Mouse (Mus musculus): Measurements from ENCODE around the gene Tapbp. TPM values are rescaled to one million over a fixed set of nuclear protein-coding genes. Genes with fewer than 3 reads are reported as not detected.
"Not testable (repeated sequence)": the region's sequence is repeated elsewhere in the genome, so short reads cannot be mapped to it uniquely, and the experiment has no call there.

Tapbp gene
- polyA plus RNA-seq, 1 experiment from 2014 or later: 35.7 TPM

DNA sequence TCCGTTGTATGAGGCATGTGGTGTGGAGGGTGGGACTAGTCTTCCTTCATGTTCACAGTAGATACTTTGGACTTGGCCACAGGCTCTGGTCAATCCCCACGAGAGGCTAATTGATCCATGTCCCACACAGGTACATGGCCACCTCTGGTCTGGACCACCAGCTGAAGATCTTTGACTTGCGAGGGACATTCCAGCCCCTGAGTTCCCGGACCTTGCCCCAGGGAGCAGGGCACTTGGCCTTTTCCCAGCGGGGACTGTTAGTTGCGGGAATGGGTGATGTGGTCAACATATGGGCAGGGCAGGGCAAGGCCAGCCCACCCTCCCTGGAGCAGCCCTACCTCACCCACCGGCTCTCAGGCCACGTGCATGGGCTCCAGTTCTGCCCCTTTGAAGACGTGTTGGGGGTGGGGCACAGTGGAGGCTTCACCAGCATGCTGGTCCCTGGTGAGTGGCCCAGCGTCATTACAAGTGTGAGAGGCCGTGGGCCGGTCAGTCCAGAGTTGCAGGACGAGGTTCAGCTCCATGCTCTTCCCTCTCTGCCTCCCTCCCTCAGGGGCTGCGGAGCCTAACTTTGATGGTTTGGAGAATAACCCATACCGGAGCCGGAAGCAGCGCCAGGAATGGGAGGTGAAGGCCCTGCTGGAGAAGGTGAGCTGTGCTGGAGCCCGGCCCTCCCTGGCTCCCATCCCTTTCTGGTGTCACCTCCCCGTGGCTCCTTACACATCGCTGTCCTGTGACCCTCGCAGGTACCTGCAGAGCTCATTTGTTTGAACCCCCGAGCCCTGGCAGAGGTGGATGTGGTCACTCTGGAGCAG is 32.6 kb downstream of the Tapbp start:
- 87% methylated on average over 22 of the region's 22 CpGs for WGBS
- no peaks in the 10 kb centered on the region for H3K9me3 ChIP-seq (ENCODE audit: control insufficient read depth, low read length)
- peaks cover 25% of the 10 kb centered on the region for H3K36me3 ChIP-seq (ENCODE audit: control insufficient read depth, insufficient read depth, low read length)
- H3K27me3 ChIP-seq (ENCODE audit: control insufficient read depth, insufficient read depth, low read length): no peaks in the 10 kb centered on the region
- no peak overlapping the region for H3K9ac ChIP-seq (replicated peaks; ENCODE audit: low read depth, low read length)
- ATAC-seq (ENCODE audit: low read depth): no peak
- no peak overlapping the region for H3K4me2 ChIP-seq (ENCODE audit: low read depth, low read length)
- no peak overlapping the region for H3K4me3 ChIP-seq (ENCODE audit: low read depth, low read length)
- H3K27ac ChIP-seq (ENCODE audit: low read depth, low read length): no peak overlapping the region
- peaks cover 24% of the 10 kb centered on the region for H3K4me1 ChIP-seq (ENCODE audit: control insufficient read depth, insufficient read depth, low read length)

DNA sequence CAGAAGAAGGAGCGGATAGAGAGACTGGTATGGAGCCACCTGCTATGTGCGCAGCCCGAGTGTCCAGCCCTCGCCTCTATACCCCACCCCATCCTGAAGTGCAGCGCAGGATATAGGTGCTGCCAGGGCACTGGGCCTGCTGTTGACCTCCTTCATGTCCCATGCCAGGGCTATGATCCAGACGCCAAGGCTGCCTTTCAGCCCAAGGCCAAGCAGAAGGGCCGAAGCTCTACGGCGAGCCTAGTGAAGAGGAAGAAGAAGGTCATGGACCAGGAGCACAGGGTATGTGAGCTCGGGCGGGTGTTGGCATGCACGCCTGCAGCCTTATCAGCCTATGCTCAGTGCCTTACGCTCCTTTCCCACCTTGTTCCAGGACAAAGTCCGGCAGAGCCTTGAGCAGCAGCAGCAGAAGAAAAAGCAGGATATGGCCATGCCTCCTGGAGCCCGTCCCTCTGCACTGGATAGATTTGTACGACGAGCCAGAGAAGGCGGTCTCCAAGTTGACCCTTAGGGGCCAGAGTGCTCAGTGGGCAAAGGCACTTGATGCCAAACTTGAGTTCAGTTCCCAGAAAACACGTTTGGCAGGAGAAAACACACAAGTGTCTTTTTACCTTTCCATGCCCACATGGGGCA is 33.3 kb downstream of the Tapbp start:
- H3K4me2 ChIP-seq (ENCODE audit: low read depth, low read length): no peak overlapping the region
- 91% methylated on average over 19 of the region's 19 CpGs for WGBS

DNA sequence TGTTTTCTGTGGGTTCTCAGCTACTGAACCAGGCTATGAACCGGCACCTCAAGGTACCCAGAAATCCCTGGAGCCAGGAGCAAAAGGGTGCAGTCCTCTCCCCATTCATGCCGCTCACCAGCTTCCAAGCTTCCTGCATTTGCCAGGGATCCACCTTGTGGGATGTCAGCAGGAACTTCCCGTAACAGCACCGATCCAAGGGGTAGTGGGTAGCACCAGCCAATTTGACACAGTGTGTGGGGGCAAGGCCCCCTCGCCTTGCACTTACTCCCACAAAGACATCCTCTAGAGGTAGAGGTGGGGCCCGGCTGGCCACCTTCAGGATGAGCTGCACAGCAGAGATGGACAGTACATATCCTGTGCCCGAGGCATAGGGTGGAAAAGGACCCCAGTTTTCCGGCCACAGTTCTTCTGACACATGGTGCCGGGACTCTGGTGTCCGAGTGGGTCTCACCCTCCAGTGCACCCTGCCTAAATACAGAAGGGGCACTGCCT is 34.5 kb downstream of the Tapbp start:
- H3K4me2 ChIP-seq (ENCODE audit: low read depth, low read length): peak overlapping the region; percentile 95
- no peaks in the 10 kb centered on the region for H3K27me3 ChIP-seq (ENCODE audit: control insufficient read depth, insufficient read depth, low read length)
- no peaks in the 10 kb centered on the region for H3K9me3 ChIP-seq (ENCODE audit: control insufficient read depth, low read length)
- peaks cover 39% of the 10 kb centered on the region for H3K4me1 ChIP-seq (ENCODE audit: control insufficient read depth, insufficient read depth, low read length)
- H3K27ac ChIP-seq (ENCODE audit: low read depth, low read length): peak overlapping the region; percentile 90; the same call in 1 of the 2 replicates
- H3K36me3 ChIP-seq (ENCODE audit: control insufficient read depth, insufficient read depth, low read length): peaks cover 22% of the 10 kb centered on the region; the same call in 1 of the 2 replicates
- peak overlapping the region; percentile 72 for H3K9ac ChIP-seq (replicated peaks; ENCODE audit: low read depth, low read length)
- H3K4me3 ChIP-seq (ENCODE audit: low read depth, low read length): peak overlapping the region; percentile 49
- 82% methylated on average over 10 of the region's 10 CpGs for WGBS
- no peak for ATAC-seq (ENCODE audit: low read depth)

More for the DNA sequence above, 33.3 kb downstream of the Tapbp start:
- no peak overlapping the region for H3K4me3 ChIP-seq (ENCODE audit: low read depth, low read length)
- H3K27me3 ChIP-seq (ENCODE audit: control insufficient read depth, insufficient read depth, low read length): no peaks in the 10 kb centered on the region
- no peak overlapping the region for H3K9ac ChIP-seq (replicated peaks; ENCODE audit: low read depth, low read length)
- H3K9me3 ChIP-seq (ENCODE audit: control insufficient read depth, low read length): no peaks in the 10 kb centered on the region
- ATAC-seq (ENCODE audit: low read depth): no peak
- H3K4me1 ChIP-seq (ENCODE audit: control insufficient read depth, insufficient read depth, low read length): peaks cover 30% of the 10 kb centered on the region
- H3K36me3 ChIP-seq (ENCODE audit: control insufficient read depth, insufficient read depth, low read length): peaks cover 26% of the 10 kb centered on the region
- H3K27ac ChIP-seq (ENCODE audit: low read depth, low read length): no peak overlapping the region

DNA sequence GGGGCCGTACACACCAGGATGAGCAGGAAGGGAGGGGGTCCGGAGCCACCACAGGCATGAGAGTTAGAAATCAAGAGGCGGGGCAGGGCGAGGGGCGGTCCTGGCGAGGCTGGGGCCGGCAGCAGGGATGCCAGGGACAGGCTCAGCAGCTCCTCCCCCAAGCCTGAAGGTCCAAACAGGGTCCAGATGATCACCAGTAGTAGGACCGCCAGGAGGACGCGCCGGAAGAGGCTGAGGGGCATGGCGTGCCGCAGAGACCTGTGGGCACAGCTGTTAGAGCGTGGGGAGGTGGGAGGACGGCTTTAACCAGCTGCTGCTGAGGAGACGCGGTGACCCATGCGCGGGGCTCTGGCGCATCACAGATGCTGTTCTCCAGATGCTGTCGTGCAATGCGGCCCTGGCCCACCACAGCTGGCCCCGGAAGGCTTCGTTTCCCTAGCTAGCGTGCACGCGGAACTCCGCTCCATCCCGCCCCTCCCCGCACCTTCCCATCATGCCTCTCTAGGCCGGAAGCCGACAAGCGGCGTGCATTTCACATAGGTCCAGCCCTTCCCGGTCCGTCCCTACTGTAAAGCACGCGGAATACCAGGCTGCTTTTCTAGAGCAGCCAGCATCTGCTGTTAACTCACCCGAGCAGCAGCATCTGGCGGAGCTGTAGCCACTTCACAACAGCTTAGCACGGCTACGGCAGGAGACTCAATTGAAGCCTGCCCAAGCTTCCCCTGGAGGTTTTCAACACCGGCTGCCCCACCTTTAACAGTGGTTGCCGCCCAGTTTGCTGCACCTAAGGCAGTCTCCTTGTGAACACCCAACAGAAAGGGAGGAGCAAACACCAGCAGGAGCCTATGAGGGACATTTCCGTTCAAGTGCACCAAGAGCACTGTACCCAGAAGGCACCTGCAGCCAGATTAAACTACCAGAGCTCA is 35.6 kb downstream of the Tapbp start, which contains the start of gene B3galt4:
Gene B3galt4, minus strand, starts transcription at position 468 of the 926 bp plus-strand sequence.
- H3K27ac ChIP-seq (ENCODE audit: low read depth, low read length): peak within 1 kb of the TSS; percentile 90
- H3K4me2 ChIP-seq (ENCODE audit: low read depth, low read length): peak within 1 kb of the TSS; percentile 95
- H3K4me1 ChIP-seq (ENCODE audit: control insufficient read depth, insufficient read depth, low read length): peaks cover 39% of the 10 kb centered on the region
- H3K4me3 ChIP-seq (ENCODE audit: low read depth, low read length): peak within 1 kb of the TSS; percentile 49
- H3K9me3 ChIP-seq (ENCODE audit: control insufficient read depth, low read length): no peaks in the 10 kb centered on the region
- H3K36me3 ChIP-seq (ENCODE audit: control insufficient read depth, insufficient read depth, low read length): peaks cover 19% of the 10 kb centered on the region; the same call in 1 of the 2 replicates
- peak within 1 kb of the TSS; percentile 72 for H3K9ac ChIP-seq (replicated peaks; ENCODE audit: low read depth, low read length)
- WGBS: under 1% methylated on average over 45 of the region's 45 CpGs
- ATAC-seq (ENCODE audit: low read depth): peak; percentile 72
- no peaks in the 10 kb centered on the region for H3K27me3 ChIP-seq (ENCODE audit: control insufficient read depth, insufficient read depth, low read length)

DNA sequence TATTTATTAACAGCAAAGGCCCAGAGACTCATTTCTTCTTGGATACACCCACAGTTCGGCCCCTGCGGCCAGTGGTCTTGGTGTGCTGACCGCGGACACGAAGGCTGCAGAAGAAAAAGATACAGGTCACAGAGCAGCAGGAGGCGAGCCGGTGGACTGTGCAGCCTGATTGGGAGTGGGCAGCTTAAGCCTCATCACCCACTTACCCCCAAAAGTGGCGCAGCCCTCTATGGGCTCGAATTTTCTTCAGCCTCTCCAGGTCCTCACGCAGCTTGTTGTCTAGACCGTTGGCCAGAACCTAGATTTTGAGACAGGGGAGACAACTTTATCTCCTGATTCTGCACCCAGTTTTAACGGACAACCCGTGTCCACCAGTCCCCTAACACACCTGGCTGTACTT is 36.3 kb downstream of the Tapbp start:
- Histone ChIP-seq H3K4me2 (ENCODE audit: low read depth, low read length) (peak overlapping the region; percentile 95), H3K36me3 (ENCODE audit: control insufficient read depth, insufficient read depth, low read length) (peaks cover 17% of the 10 kb centered on the region; the same call in 1 of the 2 replicates), H3K9ac (replicated peaks; ENCODE audit: low read depth, low read length) (peak overlapping the region; percentile 72; the same call in 1 of the 2 replicates), H3K4me1 (ENCODE audit: control insufficient read depth, insufficient read depth, low read length) (peaks cover 44% of the 10 kb centered on the region)
- not testable (repeated sequence) for ATAC-seq (ENCODE audit: low read depth); H3K9me3 ChIP-seq (ENCODE audit: control insufficient read depth, low read length); H3K27ac ChIP-seq (ENCODE audit: low read depth, low read length); H3K4me3 ChIP-seq (ENCODE audit: low read depth, low read length); H3K27me3 ChIP-seq (ENCODE audit: control insufficient read depth, insufficient read depth, low read length)
- 79% methylated on average over 13 of the region's 13 CpGs for WGBS

DNA sequence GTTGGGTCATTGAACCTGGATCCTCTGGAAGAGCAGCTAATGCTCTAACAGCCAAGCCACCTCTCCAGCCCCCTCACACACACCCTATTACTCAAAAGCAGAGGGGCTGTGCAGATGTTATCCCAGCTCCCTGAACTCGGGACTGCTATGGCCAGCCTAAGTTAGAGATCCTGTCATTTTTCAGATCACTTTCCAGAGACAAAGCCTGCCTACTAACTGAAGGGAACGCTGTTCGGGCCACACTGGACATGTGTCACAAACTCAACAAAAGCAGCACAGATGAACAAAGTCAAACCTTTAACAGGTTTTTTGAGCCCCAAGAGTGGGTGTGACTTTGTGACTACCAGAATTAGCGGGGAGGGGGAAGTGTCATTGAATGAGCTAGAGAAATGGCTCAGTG is 37.2 kb downstream of the Tapbp start:
- Histone ChIP-seq H3K4me1 (ENCODE audit: control insufficient read depth, insufficient read depth, low read length) (peaks cover 44% of the 10 kb centered on the region), H3K27ac (ENCODE audit: low read depth, low read length) (no peak overlapping the region), H3K4me3 (ENCODE audit: low read depth, low read length) (no peak overlapping the region), H3K9me3 (ENCODE audit: control insufficient read depth, low read length) (no peaks in the 10 kb centered on the region), H3K36me3 (ENCODE audit: control insufficient read depth, insufficient read depth, low read length) (peaks cover 13% of the 10 kb centered on the region; the same call in 1 of the 2 replicates), H3K9ac (replicated peaks; ENCODE audit: low read depth, low read length) (no peak overlapping the region), H3K27me3 (ENCODE audit: control insufficient read depth, insufficient read depth, low read length) (no peaks in the 10 kb centered on the region), H3K4me2 (ENCODE audit: low read depth, low read length) (no peak overlapping the region)
- 79% methylated on average over 4 of the region's 4 CpGs for WGBS
- ATAC-seq (ENCODE audit: low read depth): no peak

DNA sequence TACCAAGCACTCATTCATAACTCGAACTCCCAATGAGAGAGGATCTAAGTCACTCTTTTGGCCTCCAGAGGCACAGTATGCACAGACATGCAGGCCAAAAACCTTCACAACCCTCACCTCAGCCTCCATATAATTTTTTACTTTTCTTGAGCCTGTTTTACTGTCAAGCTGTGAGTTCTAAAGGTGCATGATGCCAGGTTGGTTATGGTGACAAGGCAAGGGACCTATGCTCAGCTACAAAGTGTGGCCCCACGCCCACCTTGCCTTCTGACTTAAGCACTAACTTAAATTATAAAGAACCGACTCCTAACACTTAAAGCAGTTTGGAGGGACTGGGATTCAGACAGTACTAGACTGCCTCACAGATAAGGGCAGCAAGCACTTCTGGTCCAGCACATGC is 37.6 kb downstream of the Tapbp start:
- no peak overlapping the region for H3K4me2 ChIP-seq (ENCODE audit: low read depth, low read length)
- H3K4me1 ChIP-seq (ENCODE audit: control insufficient read depth, insufficient read depth, low read length): peaks cover 44% of the 10 kb centered on the region
- H3K27ac ChIP-seq (ENCODE audit: low read depth, low read length): no peak overlapping the region
- peaks cover 16% of the 10 kb centered on the region; the same call in 1 of the 2 replicates for H3K36me3 ChIP-seq (ENCODE audit: control insufficient read depth, insufficient read depth, low read length)
- ATAC-seq (ENCODE audit: low read depth): no peak
- no peak overlapping the region for H3K9ac ChIP-seq (replicated peaks; ENCODE audit: low read depth, low read length)
- no peak overlapping the region for H3K4me3 ChIP-seq (ENCODE audit: low read depth, low read length)
- WGBS: 84% methylated on average over 3 of the region's 3 CpGs
- no peaks in the 10 kb centered on the region for H3K9me3 ChIP-seq (ENCODE audit: control insufficient read depth, low read length)
- no peaks in the 10 kb centered on the region for H3K27me3 ChIP-seq (ENCODE audit: control insufficient read depth, insufficient read depth, low read length)

DNA sequence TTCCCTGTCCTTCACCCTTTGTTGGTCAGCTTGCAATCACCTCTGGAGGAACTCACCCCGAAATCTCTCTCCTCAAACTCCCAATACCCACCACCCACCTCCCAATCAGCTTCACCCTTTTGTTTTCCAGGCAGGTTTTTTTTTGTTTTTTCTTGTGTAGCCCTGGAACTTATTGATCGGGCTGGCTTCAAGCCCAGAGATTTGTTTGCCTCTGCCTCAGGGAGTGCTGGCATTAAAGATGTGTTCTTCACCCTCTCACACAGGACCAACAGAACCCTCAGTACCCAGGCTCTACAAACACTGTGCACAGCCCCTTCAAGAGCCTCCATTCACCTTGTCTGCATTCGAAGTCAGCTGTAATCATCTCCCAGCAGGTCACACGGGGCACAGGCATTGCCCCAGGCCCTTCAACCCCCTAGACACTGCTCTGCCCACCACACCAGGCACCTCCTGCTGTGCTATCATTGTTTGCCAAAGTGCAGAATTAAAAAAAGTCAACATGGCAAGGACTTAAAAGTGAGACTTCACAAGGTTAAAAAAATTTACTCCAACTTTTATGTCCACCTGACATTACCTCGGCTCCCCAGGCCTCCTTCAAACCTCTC is 38.4 kb downstream of the Tapbp start:
- Histone ChIP-seq H3K4me3 (ENCODE audit: low read depth, low read length) (peak overlapping the region; percentile 96), H3K27ac (ENCODE audit: low read depth, low read length) (no peak overlapping the region; the same call in 1 of the 2 replicates), H3K4me2 (ENCODE audit: low read depth, low read length) (peak overlapping the region; percentile 98), H3K36me3 (ENCODE audit: control insufficient read depth, insufficient read depth, low read length) (peaks cover 23% of the 10 kb centered on the region; the same call in 1 of the 2 replicates), H3K4me1 (ENCODE audit: control insufficient read depth, insufficient read depth, low read length) (peaks cover 44% of the 10 kb centered on the region), H3K9ac (replicated peaks; ENCODE audit: low read depth, low read length) (peak overlapping the region; percentile 91), H3K9me3 (ENCODE audit: control insufficient read depth, low read length) (no peaks in the 10 kb centered on the region), H3K27me3 (ENCODE audit: control insufficient read depth, insufficient read depth, low read length) (no peaks in the 10 kb centered on the region)
- 27% methylated on average over 5 of the region's 5 CpGs for WGBS
- ATAC-seq (ENCODE audit: low read depth): no peak

Measured in neural tube, embryonic 14.5 days (tissue).